Mouse (Mus musculus) heart, embryonic 15.5 days (tissue): ENCODE results near the gene Cpn1. TPM values are rescaled to one million over a fixed set of nuclear protein-coding genes. Genes with fewer than 3 reads are reported as not detected.
A peak's percentile ranks its signal among the peaks of the same experiment; 100 is the strongest.

Experiments used
- ATAC-seq: fragments of 200-750 bp; cut with Nextera tagmentation; replicated peaks from 2 replicates; pipeline ENCODE4 v1.8.0; 2017; ENCODE audit warnings: low read depth, moderate TSS enrichment; ENCODE audit not compliant: insufficient number of reproducible peaks, insufficient read depth, low FRiP score
- H3K27ac ChIP-seq: fragments of 300-500 bp; sonication (generic); 2 replicates; pipeline ENCODE4 v1.5.1; 2015; ENCODE audit warnings: mild to moderate bottlenecking, inconsistent platforms
- H3K27me3 ChIP-seq: fragments of 300-500 bp; sonication (generic); 2 replicates; pipeline ENCODE4 v1.6.1; 2015; ENCODE audit warnings: inconsistent platforms
- H3K36me3 ChIP-seq: fragments of 300-500 bp; sonication (generic); 2 replicates; pipeline ENCODE4 v1.6.1; 2015; ENCODE audit warnings: mild to moderate bottlenecking, inconsistent platforms
- H3K4me1 ChIP-seq: fragments of 300-500 bp; sonication (generic); replicated peaks from 2 replicates; pipeline ENCODE4 v1.6.1; 2015; ENCODE audit warnings: inconsistent platforms
- H3K4me2 ChIP-seq: fragments of 300-500 bp; sonication (generic); 2 replicates; pipeline ENCODE4 v1.6.1; 2015; ENCODE audit warnings: inconsistent platforms, mild to moderate bottlenecking, moderate library complexity
- H3K4me3 ChIP-seq: fragments of 300-500 bp; sonication (generic); 2 replicates; pipeline ENCODE4 v1.5.1; 2015; ENCODE audit warnings: mild to moderate bottlenecking, inconsistent platforms
- H3K9ac ChIP-seq: fragments of 300-500 bp; sonication (generic); 2 replicates; pipeline ENCODE4 v1.6.1; 2015; ENCODE audit warnings: mild to moderate bottlenecking, inconsistent platforms
- H3K9me3 ChIP-seq: fragments of 300-500 bp; sonication (generic); replicated peaks from 2 replicates; pipeline ENCODE4 v1.6.1; 2016; ENCODE audit warnings: inconsistent platforms
- WGBS: fragments of 180-500 bp; shearing (Covaris S2); methylation state at CpG from one replicate; pipeline ENCODE4 v1.1.7; 2015; ENCODE audit warnings: mixed read lengths; 5-methylcytosine and 5-hydroxymethylcytosine counted together
- polyA plus RNA-seq: library from polyadenylated mRNA; unstranded; fragments of >200 nt; fragmentation: Nextera tagmentation; extraction: Ambion mirVana; gene quantifications from 2 replicates; pipeline ENCODE4 v1.2.1, GENCODE M21; 2015

Gene Cpn1
- polyA plus RNA-seq, 1 experiment from 2014 or later, result 0.63 TPM

DNA sequence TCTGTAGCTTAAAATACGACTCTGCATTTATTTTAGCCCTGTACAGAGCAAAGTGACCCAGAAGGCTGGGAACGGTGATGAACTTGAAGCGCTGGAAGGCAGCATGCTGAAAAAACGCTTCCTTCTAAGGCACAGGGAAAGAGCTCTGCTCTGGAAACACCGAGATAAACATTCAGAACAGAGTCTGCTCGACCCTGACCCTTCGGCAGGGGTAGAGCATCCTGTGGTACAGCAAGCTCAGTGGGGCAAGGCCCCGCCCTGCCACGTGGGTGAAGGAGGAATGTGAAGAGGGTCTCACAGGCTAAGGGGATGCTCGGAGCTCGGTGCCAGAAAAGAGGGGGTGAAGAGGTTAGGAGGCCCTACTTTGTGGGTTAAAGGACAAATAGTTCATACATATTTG is 48.0 kb downstream of the Cpn1 start:
- no peak for ATAC-seq
- Histone ChIP-seq H3K27ac (0 out of 2 replicates have a peak overlapping the region, but pooled peaks have one; percentile 0), H3K9ac (no peak overlapping the region), H3K27me3 (no peaks in the 10 kb centered on the region), H3K4me3 (peak overlapping the region; percentile 80; the same call in 1 of the 2 replicates), H3K4me1 (peaks cover 28% of the 10 kb centered on the region), H3K4me2 (peak overlapping the region; percentile 75), H3K9me3 (no peaks in the 10 kb centered on the region), H3K36me3 (no peaks in the 10 kb centered on the region)
- WGBS, result 20% methylated on average over 11 of the region's 11 CpGs

DNA sequence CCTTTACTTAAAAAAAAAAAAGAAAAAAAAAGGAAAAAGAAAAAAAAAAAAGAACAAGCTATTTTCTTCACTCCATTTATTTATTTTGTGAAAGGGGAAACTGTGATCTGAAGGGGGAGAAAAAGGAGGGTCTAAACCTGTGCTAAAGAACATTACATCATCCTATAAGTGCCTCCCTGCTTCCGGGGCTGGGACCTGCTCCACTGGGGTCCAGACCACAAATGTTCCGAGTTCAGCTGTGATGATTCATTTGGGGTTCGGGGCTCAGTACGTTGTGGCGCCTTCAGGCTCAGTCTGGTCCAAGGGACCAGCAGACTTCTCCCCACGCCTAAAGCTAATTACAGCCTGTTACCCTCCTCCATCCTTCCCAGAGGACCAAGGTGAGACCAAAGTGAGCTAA is 55.4 kb downstream of the Cpn1 start:
- Histone ChIP-seq H3K27ac (no peak overlapping the region), H3K4me1 (peaks cover 31% of the 10 kb centered on the region), H3K4me2 (no peak overlapping the region), H3K36me3 (no peaks in the 10 kb centered on the region), H3K27me3 (no peaks in the 10 kb centered on the region), H3K4me3 (no peak overlapping the region), H3K9me3 (no peaks in the 10 kb centered on the region), H3K9ac (no peak overlapping the region)
- WGBS, result 87% methylated on average over 6 of the region's 6 CpGs
- ATAC-seq, result no peak

DNA sequence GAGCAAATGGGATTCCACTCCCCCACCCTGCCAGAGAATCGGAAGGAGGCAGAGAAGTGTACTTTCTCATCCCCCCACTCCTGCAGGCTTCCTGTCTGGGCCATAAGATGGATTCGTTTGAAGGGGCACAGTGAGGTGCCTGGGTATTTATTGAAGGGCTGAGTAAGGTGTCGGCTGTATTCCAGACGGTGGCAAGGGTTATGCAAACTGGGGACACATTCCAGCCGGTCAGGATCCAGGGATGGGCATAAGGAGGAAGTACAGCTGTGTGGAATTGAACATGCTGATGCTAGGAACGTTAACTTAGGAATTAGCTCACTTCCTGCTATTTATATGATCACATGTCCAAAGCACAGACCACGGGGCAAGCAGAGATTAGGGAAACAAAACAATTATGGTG is 56.0 kb downstream of the Cpn1 start:
- H3K4me2 ChIP-seq, result peak overlapping the region; percentile 2; the same call in 1 of the 2 replicates
- 26% methylated on average over 7 of the region's 7 CpGs for WGBS
- no peak overlapping the region for H3K4me3 ChIP-seq
- no peak overlapping the region for H3K27ac ChIP-seq
- peaks cover 31% of the 10 kb centered on the region for H3K4me1 ChIP-seq
- H3K27me3 ChIP-seq, result no peaks in the 10 kb centered on the region
- no peaks in the 10 kb centered on the region for H3K36me3 ChIP-seq
- 0 out of 2 replicates have a peak, but pooled peaks have one; percentile 10 for ATAC-seq
- no peak overlapping the region for H3K9ac ChIP-seq
- H3K9me3 ChIP-seq, result no peaks in the 10 kb centered on the region

DNA sequence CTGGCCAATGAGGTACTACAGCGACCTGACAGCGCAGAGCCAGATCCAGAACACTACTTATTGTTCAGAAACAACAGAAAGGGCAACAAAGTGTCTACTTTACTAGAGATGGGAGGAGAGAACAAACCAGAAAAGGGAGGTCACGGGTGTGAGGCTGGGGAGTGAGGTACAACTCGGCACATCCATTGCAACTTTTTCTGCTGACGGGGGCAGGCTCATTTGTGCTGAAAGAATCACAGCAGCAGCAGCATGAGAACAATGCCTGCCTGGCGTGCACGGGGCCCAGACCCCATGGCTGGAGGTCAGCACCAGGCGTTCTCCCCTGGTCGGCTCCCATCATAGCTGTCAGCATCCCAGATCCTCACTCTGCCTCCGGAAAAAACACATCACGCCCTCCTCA is 56.5 kb downstream of the Cpn1 start:
- Histone ChIP-seq H3K27ac (no peak overlapping the region), H3K9ac (no peak overlapping the region), H3K4me2 (peak overlapping the region; percentile 2; the same call in 1 of the 2 replicates), H3K4me1 (peaks cover 31% of the 10 kb centered on the region), H3K4me3 (no peak overlapping the region), H3K36me3 (no peaks in the 10 kb centered on the region), H3K9me3 (no peaks in the 10 kb centered on the region), H3K27me3 (no peaks in the 10 kb centered on the region)
- WGBS, result 36% methylated on average over 11 of the region's 11 CpGs
- 0 out of 2 replicates have a peak, but pooled peaks have one; percentile 27 for ATAC-seq

DNA sequence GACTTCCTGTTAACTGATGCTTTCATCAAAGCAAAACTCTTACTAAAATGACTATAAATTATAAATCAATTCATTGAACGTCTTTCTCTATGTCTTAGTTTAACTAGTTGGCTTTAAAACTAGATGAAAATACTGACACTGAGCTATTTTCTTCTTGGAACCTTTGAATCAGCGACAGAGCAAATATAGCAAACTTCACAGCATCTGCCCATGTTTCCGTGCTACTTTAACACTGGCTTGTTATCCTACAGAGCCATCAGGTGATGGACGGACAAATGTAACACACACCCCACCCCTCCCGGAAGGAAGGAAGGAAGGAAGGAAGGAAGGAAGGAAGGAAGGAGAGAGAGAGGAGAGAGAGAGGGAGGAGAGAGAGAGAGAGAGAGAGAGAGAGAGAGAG is 58.4 kb downstream of the Cpn1 start:
- 76% methylated on average over 5 of the region's 5 CpGs for WGBS
- Histone ChIP-seq H3K9ac (no peak overlapping the region), H3K36me3 (peaks cover 4% of the 10 kb centered on the region; the same call in 1 of the 2 replicates), H3K9me3 (no peaks in the 10 kb centered on the region), H3K27me3 (no peaks in the 10 kb centered on the region), H3K4me2 (no peak overlapping the region), H3K4me1 (peaks cover 31% of the 10 kb centered on the region), H3K4me3 (no peak overlapping the region), H3K27ac (no peak overlapping the region)
- ATAC-seq, result no peak

DNA sequence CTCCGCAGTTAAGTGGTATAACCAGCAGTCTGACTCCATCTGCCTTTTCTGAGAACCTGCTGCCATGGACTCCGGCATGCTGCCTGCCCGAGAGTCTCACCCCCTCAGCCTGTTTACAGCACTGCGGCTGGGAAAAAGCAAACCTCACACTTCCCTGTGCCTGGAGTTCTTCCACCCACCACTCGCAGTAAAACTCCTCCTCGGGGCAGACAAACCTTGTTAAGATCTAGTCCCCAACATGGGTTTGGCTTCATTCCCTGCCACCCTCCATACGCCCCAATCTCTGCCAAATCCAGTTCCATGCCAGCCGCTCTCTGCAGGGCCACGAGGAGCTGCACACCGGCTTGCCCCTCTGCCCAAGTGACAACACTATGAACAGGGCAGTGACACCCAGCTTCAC is 59.3 kb downstream of the Cpn1 start:
- H3K9me3 ChIP-seq, result no peaks in the 10 kb centered on the region
- H3K36me3 ChIP-seq, result peaks cover 4% of the 10 kb centered on the region; the same call in 1 of the 2 replicates
- no peak overlapping the region for H3K27ac ChIP-seq
- 52% methylated on average over 10 of the region's 10 CpGs for whole genome bisulfite sequencing
- no peak for ATAC-seq
- H3K9ac ChIP-seq, result no peak overlapping the region
- H3K4me2 ChIP-seq, result no peak overlapping the region
- no peak overlapping the region for H3K4me3 ChIP-seq
- H3K27me3 ChIP-seq, result no peaks in the 10 kb centered on the region
- H3K4me1 ChIP-seq, result peaks cover 34% of the 10 kb centered on the region

DNA sequence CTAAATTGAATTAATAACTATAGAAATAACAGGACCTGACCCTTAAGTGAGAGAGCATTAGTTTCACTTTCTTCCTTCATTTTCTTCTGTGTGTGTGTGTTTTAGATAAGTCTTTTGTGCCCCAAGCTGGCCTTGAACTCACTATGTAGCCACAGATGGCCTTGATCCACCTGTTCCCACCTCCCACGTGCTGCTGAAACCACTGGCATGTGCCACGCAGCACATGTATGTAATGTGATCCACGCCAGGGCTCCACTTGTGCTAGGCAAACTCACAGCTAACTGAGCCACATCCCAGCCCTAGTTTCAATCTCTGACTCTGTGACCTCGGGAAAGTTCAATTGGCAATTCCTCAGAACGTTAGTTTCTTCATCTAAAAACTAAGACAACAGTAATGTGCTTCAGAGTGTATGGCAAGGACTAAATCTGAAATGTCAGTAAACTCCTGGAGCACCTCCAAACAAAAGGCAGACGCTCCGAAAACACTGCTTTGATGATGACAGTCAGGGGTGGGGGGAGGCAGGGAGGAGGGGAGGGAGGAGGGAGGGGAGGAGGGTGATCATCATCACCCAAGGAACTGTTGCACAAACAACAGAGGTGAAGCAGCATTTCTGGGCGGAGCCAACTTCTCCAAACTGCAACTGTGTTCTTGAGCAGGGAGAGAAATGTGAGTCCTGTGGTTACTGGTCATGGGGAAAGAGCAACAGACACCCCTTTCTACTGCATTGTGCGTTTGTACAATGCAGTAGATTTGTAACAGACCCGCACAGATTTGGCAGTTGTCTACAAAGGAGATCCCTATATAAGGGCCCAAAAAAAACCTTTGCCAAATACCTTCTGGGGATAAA is 60.0 kb downstream of the Cpn1 start:
- Histone ChIP-seq H3K4me3 (no peak overlapping the region), H3K27me3 (no peaks in the 10 kb centered on the region), H3K27ac (no peak overlapping the region; the same call in 1 of the 2 replicates), H3K4me2 (no peak overlapping the region), H3K36me3 (peaks cover 4% of the 10 kb centered on the region; the same call in 1 of the 2 replicates), H3K9ac (no peak overlapping the region), H3K9me3 (no peaks in the 10 kb centered on the region), H3K4me1 (peaks cover 37% of the 10 kb centered on the region)
- 68% methylated on average over 10 of the region's 10 CpGs for WGBS
- no peak for ATAC-seq

DNA sequence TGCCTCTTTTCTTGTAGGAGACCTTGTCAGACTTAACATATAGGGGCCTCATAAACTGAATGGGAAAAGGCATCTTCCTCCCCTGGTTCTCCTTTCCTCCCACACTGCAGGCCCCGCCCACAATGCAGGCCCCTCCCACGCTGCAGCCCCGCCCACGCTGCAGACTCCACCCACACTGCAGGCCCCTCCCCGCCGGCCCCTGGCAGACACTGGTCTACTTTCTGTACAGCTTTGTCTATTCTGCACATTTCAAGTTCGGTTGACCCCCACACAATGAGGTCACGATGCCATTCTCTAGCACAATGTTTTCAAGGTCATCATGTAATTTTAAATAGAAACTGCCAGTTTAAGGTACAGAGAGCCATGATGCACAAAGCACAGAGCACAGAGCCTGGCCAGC is 62.0 kb downstream of the Cpn1 start:
- H3K9me3 ChIP-seq, result no peaks in the 10 kb centered on the region
- H3K27ac ChIP-seq, result no peak overlapping the region
- H3K4me2 ChIP-seq, result no peak overlapping the region
- peaks cover 37% of the 10 kb centered on the region for H3K4me1 ChIP-seq
- no peak overlapping the region for H3K9ac ChIP-seq
- no peak overlapping the region for H3K4me3 ChIP-seq
- peaks cover 4% of the 10 kb centered on the region; the same call in 1 of the 2 replicates for H3K36me3 ChIP-seq
- H3K27me3 ChIP-seq, result no peaks in the 10 kb centered on the region
- no peak for ATAC-seq
- WGBS, result 63% methylated on average over 8 of the region's 8 CpGs

DNA sequence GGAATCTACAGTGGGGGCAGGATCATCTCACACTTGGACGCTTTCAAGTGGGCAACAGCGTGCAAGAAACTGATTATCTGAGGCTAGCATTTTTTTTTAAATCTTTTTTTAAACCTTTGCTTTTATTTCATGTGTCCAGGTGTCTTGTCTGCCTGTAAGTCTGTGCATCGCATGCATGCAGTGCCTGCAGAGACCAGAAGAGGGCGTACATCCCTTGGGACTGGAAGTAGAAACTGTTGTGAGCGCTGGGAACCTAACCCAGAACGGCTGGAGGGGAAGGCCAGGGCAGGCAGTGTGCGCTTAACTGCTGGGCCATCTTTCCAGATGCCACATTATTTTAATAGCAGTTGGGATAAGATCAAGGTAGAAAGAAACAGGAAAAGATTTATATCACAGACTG is 63.4 kb downstream of the Cpn1 start:
- H3K9me3 ChIP-seq, result no peaks in the 10 kb centered on the region
- H3K36me3 ChIP-seq, result peaks cover 4% of the 10 kb centered on the region; the same call in 1 of the 2 replicates
- H3K4me3 ChIP-seq, result no peak overlapping the region
- 90% methylated on average over 7 of the region's 7 CpGs for WGBS
- no peak overlapping the region for H3K9ac ChIP-seq
- ATAC-seq, result no peak
- H3K4me2 ChIP-seq, result no peak overlapping the region
- H3K27ac ChIP-seq, result no peak overlapping the region
- no peaks in the 10 kb centered on the region for H3K27me3 ChIP-seq
- H3K4me1 ChIP-seq, result peaks cover 37% of the 10 kb centered on the region

DNA sequence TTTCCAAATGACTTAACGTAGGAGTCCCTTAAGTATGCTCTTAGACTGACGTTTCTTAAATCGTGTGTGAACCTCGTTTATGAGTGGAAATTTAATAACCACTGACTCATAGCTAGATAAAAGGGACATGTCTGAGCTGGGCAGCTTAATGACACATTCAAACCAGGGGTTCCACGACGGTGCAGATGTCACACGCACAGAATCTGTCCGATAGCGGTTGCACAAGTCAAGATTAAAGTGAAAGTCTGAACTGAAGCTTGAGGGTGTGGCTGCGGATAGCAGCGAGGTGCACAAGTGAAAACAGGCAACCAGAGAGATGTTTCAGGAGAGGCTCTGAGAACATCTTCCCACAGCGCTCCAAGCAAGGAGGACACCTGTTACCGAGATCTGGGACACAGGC is 64.9 kb downstream of the Cpn1 start:
- peaks cover 4% of the 10 kb centered on the region; the same call in 1 of the 2 replicates for H3K36me3 ChIP-seq
- H3K27me3 ChIP-seq, result no peaks in the 10 kb centered on the region
- H3K9ac ChIP-seq, result no peak overlapping the region
- no peak for ATAC-seq
- peaks cover 36% of the 10 kb centered on the region for H3K4me1 ChIP-seq
- WGBS, result 47% methylated on average over 13 of the region's 13 CpGs
- no peak overlapping the region for H3K27ac ChIP-seq
- peak overlapping the region; percentile 52 for H3K4me2 ChIP-seq
- no peaks in the 10 kb centered on the region for H3K9me3 ChIP-seq
- no peak overlapping the region for H3K4me3 ChIP-seq

DNA sequence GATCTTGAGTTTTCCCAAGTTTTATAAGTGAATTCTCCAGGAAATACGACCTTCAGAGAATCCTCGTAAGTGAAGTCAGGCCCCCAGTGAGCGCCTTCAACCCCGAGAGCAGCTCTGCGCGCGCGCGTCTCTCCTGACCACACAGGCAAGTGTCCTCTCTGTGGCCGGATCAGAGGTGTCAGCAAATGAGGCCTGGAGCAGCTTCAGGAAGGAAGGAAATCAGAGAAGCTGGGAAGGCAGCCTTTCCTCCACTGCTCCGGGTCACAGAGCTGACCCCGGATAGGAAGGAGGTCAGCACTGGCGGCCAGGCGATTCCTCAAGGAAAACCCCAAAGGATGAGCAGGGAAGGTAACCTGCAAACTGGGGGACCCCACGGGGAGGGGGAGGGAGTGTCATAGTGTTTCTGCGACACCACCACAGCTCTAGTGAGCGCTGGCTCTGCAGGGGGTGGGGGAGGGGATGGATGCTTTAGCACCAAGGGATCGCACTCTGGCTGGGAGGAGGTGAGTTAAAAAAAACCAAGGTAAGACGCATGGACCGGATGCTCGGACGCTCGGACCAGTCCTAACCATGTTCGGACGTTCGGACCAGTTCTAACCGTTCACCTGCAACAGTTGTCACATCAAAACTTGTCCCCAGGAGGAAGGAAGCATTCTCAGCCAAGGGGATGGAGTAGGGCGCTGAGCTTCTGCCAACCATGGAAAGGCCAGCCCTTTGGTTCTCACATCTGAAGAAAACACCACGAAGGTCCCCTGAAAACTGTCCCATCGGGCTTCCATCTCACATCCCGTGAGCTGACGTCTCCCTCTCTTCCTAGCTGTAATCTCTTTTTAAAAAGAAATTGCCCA is 65.7 kb downstream of the Cpn1 start:
- 20% methylated on average over 32 of the region's 32 CpGs for WGBS
- Histone ChIP-seq H3K36me3 (peaks cover 4% of the 10 kb centered on the region; the same call in 1 of the 2 replicates), H3K4me1 (peaks cover 37% of the 10 kb centered on the region), H3K27me3 (no peaks in the 10 kb centered on the region), H3K9ac (no peak overlapping the region), H3K4me3 (peak overlapping the region; percentile 6), H3K9me3 (no peaks in the 10 kb centered on the region), H3K4me2 (peak overlapping the region; percentile 52), H3K27ac (peak overlapping the region; percentile 34)
- ATAC-seq, result peak; percentile 56; the same call in 1 of the 2 replicates
